Mouse (Mus musculus): ENCODE measurements around the gene Zfp286. TPM values are rescaled to one million over a fixed set of nuclear protein-coding genes. Genes with fewer than 3 reads are reported as not detected.

The Zfp286 gene
- 10 to 100 TPM; 29.7 to 32.4 TPM for total RNA-seq (2021)

DNA sequence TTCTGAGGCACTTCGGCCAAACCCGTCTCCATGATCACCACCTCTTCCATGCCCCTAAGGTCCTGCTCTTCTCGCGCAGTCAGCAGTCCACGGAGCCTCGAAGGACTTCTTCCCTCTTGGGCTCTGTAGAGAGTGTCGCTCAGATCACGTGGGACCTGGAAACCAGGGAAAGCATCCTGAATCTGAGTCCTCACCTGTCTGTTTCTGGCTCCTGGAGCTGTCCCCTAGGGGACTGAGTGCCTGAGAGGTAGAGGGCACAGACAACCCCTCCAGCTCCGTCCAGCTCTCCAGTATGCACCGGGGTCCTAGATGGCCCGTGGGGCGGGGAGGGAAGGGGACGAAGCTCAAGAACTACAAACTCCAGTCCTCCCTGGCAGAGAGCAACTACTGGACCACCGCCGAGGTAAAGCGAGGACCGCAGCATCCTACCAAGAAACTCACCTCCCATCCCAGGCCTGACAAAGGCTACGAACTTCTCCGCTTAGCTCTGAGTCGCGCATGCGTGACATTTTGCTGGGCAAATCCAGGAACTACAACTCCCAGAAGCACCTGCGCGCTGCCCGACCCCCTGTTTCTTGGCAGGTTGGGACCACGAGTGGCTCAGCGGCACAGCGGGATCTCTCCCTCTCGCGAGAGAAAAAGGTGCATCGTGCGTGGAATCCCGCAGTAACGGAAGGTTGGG is at the start of gene Zfp286:
Gene Zfp286, minus strand, starts transcription at position 528 of the 682 bp plus-strand sequence.
- intact Hi-C loops (cut with DNase I) = no loop called here

DNA sequence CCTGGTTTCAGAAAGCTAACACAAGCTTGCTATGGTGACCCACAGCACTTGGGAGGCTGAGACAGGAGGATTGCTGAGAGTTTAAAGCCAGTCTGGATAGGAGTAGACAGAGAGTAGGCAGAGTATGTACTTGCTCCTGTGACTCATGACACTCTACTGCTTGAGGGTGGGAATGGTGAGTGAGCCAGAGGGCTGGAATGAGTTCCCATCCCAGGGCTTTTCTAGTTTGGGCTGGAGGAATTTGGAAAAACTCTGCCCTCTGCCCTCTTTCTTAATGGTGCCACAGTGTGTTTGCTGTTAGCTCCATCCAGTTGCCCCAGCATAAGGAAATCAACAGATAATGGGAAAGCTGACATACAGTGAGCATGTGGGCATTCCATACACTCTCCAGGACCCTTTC is 42.6 kb upstream of the Zfp286 start:
- DNase-seq = no peak
- intact Hi-C loops (cut with DNase I) = no loop called here

More for the DNA sequence above, at the start of gene Zfp286:
- DNase-seq = peak; percentile 94

DNA sequence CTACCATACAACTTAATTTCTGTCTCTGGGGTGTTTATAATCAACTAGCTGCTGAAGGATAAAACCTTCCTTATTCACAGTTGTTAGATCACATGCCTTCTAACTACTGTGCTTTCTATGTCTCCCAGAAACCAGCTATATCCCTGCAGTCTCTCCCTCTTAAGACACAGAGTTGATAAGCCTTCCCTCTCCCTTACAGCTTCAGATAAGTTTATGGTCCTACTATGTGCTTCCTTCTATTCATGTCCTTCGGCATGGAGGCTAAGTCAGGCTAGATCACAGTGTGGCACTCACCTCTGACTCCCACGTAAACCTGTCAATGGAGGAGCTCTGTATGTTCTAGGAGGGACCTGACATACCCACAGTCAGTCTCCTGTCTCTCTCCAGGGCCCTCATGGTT is 41.1 kb upstream of the Zfp286 start:
- intact Hi-C loops (cut with DNase I) = no loop called here
- no peak for DNase-seq

DNA sequence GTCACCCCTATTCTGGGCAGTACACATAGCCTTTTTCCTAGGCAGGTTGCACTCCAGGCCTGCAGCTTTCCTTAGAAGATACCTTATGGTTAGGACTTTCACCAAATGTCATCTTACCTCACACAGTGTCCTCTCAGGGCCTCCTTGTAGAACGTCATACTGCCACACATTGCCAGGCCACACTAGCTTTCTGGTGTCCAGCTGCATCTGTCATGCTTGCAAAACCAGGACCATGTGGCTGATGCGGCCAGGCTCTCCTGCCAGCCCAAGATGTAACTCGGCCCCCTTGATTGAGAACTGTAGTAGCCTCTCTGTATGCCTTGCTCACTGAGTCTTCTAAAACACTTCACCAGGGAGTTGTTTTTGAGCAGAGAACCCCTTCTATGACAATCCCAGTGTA is 38.6 kb upstream of the Zfp286 start:
- intact Hi-C loops (cut with DNase I) = no loop called here
- no peak for DNase-seq

DNA sequence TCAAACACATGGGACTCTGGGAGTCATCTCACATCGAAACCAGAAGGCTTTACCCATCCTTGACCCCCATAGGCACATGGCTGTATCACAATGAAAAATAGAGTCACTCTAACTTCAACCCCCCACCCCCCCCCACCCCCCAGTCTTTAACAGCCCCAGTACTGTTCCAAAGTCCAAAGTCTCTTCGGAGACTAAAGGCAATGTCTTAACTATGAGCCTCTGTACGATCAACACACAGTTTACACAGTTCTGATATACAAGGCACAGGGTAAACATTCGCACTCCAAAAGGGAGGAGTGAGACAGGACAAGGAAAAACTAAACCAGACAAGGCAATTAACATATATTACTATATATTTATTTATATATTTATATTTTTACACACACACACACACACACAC is 37.9 kb upstream of the Zfp286 start:
- DNase-seq = no peak
- intact Hi-C loops (cut with DNase I) = no loop called here

DNA sequence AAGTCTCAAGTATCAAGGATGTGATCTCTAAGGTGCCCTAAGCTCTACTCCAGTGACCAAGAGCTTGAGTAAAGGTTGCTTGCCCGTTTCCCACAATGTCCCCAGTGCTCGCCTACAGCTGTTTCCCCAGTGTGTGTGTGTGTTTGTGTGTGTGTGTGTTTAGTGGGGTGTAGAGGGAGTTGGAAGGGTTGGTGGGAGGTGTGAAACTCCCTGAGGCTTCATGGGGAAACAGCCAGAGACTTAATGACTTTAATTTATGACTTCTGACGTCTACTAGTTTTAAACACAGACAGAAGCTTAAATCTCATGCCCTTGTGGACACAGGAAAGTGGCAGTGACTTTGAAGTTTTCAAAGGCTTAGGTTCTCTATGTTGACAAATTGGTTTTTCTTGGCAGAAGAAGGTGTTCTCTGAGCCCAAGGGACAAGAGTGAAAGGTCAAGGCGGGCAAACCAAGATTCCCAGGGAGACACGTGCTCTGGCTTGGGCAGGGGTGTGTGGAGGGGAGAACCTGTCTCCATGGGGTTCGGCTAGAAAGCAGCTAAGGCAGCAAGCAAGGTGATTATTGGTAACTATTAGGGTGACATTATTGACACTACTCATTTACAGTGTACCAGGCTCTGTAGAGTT is 37.0 kb upstream of the Zfp286 start:
- DNase-seq = no peak
- intact Hi-C loops (cut with DNase I) = no loop called here

DNA sequence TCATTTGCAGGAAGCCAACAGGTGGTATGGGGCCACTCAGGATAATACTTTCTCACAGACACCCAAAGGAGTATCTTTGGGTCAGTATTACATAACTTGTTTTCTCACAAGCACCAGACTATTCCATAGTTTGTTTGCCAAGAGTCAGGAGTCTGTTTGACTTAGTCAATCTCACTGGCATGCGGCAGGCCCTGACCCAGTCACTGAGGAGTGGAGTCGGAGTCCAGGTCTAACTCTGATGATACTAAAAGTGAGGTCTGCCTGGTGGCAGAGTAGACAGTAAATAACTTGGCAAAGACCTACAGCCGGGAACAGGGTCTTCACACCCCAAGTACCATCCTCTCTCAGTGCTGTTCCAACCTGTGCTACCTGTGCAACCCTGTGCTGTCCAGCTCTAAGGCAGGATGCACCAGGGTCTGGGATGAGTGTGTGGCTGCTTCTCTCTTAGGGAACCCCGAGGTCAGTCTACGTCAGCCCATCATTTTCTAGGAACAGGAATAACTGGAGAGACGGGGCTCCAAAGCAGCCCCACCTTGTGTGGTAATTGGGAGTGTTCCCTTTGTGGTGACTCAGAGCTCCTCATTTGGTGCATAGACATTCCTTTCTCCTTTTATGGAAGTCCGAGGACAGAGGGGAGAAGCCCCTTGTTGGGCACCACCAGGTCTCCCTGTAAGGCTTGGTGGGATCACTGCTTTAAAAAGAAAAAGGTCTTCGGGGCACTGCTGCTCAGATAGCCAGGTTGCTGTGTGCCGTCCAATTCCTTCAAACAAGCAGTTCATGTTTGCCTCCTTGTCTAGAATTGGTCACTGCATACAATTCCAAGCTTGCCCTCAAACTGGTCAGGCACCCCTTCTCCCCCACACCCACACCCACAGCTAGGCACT is 36.2 kb upstream of the Zfp286 start:
- intact Hi-C loops (cut with DNase I) = no loop called here
- DNase-seq = no peak

DNA sequence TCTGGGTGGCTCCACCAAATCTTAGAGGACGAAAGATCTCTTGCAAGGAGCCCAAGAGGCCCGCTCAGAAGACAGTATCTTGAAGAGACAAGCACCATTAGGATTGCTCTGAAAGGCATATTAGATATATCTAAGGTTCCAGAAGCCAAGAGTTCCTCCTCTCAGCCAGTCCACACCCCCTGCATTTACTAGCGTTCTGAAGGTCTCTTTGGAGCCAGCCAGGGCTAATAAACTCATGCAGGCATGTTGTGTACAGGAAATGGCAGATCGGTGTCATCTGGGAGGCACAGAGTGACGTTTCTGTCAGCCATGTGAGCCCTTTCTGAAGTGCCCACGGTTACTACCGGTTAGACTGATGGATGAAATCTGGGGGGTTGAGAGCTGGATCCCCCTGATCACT is 34.9 kb upstream of the Zfp286 start:
- no peak for DNase-seq
- intact Hi-C loops (cut with DNase I) = no loop called here

DNA sequence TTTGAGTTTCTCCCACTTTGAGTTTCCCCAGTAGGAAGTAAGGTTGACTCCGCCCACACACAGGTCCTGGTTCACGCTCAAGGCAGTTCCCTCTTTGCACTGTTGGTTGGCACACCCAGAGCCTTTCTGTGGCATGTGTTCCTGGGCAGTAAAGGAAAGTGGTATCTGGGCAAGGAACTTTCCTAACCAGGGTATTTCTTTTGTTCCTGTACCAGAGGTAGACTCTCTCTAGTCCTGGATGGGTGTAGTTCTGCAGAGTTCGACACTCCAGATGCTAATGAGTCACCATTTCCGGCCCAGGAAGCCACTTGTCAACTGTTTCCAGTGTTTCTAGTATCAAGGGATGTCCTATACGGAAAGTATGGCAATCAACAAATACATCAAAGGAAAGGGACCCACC is 32.6 kb upstream of the Zfp286 start:
- no peak for DNase-seq

DNA sequence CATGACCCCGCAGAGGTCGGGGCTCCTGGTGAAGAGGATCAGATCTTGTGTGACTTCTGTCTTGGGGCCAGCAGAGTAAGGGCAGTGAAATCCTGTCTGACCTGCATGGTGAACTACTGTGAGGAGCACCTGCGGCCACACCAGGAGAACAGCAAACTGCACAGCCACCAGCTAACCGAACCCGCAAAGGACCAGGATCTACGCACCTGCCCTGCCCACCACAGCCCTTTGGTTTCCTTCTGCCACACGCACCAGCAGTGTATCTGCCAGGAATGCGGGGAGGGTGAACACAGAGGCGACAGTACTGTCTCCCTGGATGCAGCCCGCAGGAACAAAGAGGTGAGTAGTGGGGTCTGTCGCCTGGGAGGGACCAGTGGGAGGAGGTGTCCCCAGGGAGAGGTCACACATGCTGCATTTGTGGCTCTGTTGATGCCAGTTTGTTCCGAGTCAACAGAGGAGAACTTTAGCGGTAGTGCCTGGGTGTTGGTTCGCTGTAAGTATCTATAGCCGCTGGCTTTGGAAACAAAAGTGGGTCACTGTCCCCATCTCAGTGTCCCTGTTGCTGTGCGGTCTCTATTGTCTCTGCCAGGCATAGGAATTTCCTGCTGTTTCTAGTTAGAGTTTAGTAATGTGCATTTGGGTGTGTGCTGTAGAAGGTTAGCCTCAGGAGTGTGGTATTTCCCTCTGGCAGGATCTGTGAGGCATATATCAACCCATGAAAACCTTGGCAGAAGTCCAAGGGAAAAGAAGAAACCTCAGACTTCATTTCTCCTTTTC is 31.6 kb upstream of the Zfp286 start:
- intact Hi-C loops (cut with DNase I) = no loop called here
- peak; percentile 12 for DNase-seq

More for the DNA sequence above, 32.6 kb upstream of the Zfp286 start:
- intact Hi-C loops (cut with DNase I) = no loop called here

DNA sequence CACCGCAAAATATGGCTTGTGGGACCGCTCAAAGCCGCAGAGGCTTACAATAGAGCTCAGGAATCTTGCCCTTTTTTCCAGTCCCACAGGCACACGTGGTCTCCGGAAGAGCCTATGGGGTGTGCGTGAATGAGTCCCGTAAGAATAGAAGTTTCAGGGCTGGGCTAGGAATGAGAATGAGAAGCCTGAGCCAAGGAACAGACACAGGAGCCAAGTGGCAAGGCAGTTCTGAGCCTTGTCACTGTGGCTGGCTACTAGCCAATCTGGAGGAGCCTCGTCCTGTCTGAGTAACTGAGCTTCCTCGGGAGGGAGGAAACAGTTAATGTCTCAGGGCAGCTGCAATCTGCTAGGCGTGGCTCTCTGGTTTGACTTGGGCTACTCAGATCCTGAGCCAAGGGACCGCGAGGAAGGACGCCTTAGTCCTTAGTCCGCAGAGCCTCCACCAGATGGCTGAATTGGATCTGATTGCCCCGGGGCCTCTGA is 30.8 kb upstream of the Zfp286 start, which contains the start of gene Trim16:
Gene Trim16, plus strand, starts transcription at position 173 of the 483 bp plus-strand sequence.
- DNase-seq = peak; percentile 80
- intact Hi-C loops (cut with DNase I) = no loop called here

DNA sequence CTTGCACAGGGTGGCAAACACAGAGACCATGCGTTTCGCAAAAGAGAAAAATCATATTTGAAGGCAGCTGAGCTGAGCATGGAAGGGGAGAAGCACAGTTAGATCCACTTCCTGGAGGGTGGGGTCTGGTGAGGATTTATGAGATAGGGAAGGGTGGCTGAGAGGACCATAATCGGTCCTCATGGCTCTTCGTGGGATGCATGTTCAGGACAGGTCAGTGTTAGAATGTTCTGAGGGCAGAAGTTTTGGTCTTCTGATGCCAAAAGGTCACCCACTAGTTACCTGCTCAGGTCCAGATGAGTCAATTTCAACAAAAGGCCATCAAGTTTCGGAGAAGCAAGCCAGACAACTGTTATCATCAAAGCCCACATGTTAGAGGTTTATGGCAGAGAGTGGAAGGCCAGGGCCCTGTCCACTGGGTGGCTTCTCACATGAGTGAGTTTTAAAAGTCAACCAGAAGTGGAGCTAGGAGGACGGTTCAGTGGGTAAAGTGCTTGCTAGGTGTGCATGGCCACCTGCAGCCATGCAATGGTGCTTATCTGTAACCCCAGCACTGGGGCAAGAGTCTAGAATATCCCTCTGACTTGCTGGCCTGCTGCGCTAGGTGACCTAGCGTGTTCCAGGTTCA is 29.9 kb upstream of the Zfp286 start:
- no peak for DNase-seq
- intact Hi-C loops (cut with DNase I) = no loop called here

DNA sequence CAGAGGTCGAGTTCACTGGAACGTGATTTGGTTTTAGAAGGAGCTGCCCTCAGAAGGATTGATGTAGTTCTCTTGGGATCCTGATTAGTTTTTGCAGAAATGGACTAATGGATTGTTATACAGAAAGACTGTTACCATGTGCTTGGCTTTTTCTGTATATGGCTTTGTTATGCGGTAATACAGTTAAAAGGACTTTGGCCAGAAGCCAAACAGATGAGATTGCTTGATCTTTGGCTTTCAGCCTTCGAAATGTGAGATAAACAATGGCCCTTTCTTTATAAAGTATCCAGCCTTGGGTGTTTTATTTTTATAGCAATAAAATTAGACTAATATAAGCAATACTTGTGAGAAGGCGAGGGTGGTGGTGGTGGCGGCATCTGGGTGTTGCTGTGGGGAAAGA is 27.3 kb upstream of the Zfp286 start:
- no peak for DNase-seq
- intact Hi-C loops (cut with DNase I) = no loop called here

DNA sequence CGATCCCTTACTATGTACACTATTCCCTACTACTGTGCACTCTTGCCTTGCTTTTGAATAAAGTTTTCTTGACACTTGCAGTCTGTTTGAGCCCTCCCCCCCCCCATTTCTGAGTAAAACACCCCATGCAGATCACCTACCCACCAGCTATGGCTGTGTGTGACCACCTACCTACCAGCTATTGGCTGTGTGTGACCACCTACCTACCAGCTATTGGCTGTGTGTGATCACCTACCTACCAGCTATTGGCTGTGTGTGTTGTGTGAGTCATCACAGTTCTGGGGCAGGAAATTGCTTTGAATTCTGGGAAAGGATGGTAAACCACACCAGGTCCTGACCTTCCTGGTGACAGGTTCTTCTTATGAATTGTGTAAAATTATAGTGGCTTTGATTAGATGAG is 26.2 kb upstream of the Zfp286 start:
- no peak for DNase-seq
- intact Hi-C loops (cut with DNase I) = no loop called here

DNA sequence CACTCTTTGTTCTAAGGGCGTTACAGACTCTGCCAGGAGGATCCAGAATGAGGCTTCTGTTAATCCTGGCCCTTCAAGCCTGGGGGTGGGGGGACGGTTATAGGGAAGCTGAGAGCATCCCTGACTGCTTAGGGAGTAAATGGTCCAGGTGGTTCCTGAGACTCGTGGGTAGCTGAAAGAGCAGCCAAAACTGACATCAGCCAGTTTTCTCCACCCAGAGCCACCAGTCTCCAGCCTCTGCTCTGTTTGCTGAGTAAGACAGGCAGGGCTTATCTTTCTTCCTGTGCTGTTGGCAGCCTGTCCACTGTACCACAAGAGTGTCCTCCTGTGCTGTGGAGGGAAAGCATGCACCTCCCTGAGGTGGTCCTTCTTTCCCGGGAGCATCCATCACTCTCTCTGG is 25.4 kb upstream of the Zfp286 start:
- no peak for DNase-seq
- intact Hi-C loops (cut with DNase I) = no loop called here

DNA sequence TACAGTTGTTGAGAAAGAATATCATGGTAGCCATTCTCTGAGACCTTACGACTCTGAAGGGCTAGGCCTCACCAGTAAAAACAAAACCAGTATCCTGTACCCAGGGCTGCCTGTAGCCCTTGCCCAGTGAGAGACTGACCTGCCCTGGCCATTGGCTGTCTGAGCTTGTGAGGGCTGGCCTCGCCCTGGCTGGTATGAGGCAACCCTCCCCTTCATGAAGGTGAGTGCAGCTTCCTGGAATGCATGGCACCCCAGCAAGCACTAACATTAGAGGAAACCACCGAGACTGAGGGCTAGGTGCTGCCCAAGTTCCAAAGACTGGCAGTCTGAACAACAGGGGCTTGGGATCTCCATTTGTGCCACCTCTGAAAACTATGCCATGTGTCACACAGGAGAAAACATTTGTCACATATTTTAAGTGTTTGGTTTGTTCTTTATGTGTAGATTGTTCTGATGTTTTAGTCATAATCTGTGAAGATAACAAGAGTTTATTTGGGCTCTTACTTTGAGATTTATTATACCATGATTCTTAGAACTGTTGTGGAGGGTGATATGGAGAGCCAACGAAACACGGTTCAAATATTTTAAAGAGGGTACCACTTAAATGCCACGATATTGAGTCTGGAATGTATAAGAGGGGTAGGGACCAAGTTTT is 24.8 kb upstream of the Zfp286 start:
- intact Hi-C loops (cut with DNase I) = no loop called here
- no peak for DNase-seq

DNA sequence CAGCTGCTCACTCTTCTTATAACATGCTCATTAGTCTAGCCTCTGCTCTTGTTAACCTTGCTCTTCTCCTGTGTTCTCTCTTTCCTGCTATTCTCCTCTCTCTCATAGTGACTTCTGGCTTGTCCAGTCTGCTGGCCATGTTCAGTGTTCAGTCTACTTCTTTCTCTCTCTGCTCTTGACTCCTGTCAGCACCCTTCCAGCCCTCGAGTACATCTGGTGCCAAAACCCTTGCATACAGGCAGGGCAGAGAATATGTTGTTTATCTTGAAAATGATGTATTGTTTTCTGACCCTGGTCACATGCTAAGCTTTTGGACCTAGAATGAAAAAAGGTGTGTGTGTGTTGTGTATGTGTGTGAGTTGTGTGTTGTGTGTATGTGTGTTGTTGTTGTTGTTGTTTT is 24.2 kb upstream of the Zfp286 start:
- intact Hi-C loops (cut with DNase I) = no loop called here
- DNase-seq = no peak

DNA sequence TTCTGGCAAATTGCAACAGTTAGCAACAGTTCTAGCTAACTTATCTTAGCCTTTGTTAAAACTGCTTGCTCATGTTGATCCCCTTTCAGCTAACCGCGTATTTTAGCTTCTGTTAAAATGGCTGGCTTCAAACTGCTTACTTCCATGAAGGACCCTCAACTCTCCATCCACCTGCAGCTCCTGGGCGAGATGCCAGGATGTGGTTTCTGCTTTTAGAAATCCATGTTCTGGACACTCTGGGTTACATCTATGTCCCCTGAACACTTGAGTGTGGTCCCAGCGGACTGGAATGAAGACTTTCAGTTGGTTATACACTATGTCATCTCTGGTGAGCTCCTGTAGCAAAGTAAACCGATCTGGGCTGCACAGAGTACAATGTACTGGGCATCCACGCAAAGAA is 23.0 kb upstream of the Zfp286 start:
- intact Hi-C loops (cut with DNase I) = no loop called here
- no peak for DNase-seq

DNA sequence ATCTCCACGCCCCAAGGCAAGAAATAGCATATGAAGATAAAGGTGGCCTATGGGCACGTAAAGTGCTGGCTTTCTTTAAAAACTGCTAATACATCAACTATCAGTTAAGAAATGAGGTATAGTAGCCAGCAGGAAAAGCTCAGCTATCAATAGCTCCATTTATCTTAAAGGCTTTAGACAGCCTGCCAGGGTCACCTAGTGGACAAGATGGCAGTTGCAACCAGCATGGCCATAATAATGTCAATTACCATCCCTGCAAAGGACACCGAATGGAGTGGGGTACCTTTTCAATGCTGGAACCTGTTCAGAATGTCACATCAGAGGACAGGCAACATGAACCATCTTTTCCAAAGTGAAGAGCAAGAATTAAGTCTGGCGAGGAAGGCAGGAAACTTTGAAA is 19.9 kb upstream of the Zfp286 start:
- intact Hi-C loops (cut with DNase I) = no loop called here
- peak; percentile 15 for DNase-seq

DNA sequence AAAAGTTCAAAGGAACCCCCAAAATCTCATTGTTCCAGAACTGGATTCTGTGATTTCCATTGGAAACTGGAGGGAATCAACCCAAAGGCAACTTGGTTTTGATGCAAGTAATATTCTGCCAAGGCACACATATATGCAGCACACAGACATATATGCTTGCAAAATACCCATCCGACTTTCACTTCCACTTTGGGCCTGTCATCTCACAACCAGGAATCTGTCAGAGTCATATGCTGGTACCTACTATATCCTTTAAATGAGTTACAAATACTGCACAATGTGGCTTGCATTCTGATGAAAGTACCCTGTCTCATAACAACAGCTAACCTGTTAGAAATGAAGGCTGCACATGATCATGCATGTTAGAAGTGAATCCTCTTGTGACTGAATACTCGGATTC is 18.7 kb upstream of the Zfp286 start:
- intact Hi-C loops (cut with DNase I) = no loop called here
- no peak for DNase-seq
